Mouse (Mus musculus) myocyte (in vitro differentiated cells): ENCODE measurements around the gene 1700029F12Rik.

Source experiments
- MYOD1 ChIP-seq, 3 experiments: IDR thresholded peaks; one replicate each; pipeline ENCODE4 v1.6.1; 2011; ENCODE audit warnings: control low read depth in 2 of 3, low read depth in 2 of 3, mild to moderate bottlenecking in 2 of 3, moderate library complexity in 1 of 3; ENCODE audit not compliant: insufficient read length in 2 of 3, control insufficient read depth in 1 of 3
- POLR2A ChIP-seq: IDR thresholded peaks from one replicate; pipeline ENCODE4 v1.6.1; 2011; ENCODE audit warnings: low read depth, mild to moderate bottlenecking, control low read depth, moderate library complexity; ENCODE audit not compliant: insufficient read length
- USF1 ChIP-seq: IDR thresholded peaks from one replicate; pipeline ENCODE4 v1.6.1; 2011; ENCODE audit warnings: low read depth, mild to moderate bottlenecking, control low read depth, moderate library complexity

GRCm38 (mm10) chr13:97017711-97018110 lies 16.5 kb downstream of the 1700029F12Rik start:
- no peak for TF ChIP-seq MYOD1 (IDR thresholded peaks at IDR 0.05; ENCODE audit: control insufficient read depth in 1 of 3, insufficient read length in 2 of 3, low read depth in 2 of 3)
- no peak for TF ChIP-seq POLR2A
- no peak for TF ChIP-seq USF1
